Mouse (Mus musculus): Measurements from ENCODE around the gene Bcl2. TPM values are rescaled to one million over a fixed set of nuclear protein-coding genes. Genes with fewer than 3 reads are reported as not detected.

The Bcl2 gene
- total and polyA plus RNA-seq, 3 experiments, result 30.9 to 87.0 (median 38.8) TPM

- Histone ChIP-seq H3K79me2 (ENCODE audit: control insufficient read depth, insufficient read depth, low read length, poor library complexity) (peaks cover 11% of the 10 kb centered on the region), H3K4me1 (ENCODE audit: control insufficient read depth in 1 of 2, insufficient read depth in 2 of 2, low read length in 2 of 2) (peaks cover 17 to 24% of the 10 kb centered on the region in 2 experiments), H3K9me3 (replicated peaks; ENCODE audit: insufficient read depth, low read length) (no peaks in the 10 kb centered on the region), H3K36me3 (ENCODE audit: control insufficient read depth in 1 of 2, insufficient read depth in 2 of 2, low read length in 2 of 2) (peaks cover 0 to 26% of the 10 kb centered on the region in 2 experiments; a peak in 2 of 4 replicates), H3K4me3 (ENCODE audit: control insufficient read depth in 1 of 2, insufficient read depth in 1 of 2, low read depth in 2 of 2, low read length in 2 of 2) (no peak overlapping the region), H3K27me3 (ENCODE audit: control insufficient read depth in 1 of 2, insufficient read depth in 2 of 2, low read length in 2 of 2) (no peaks in the 10 kb centered on the region), H3K9ac (ENCODE audit: control insufficient read depth, low read depth, low read length, poor library complexity, severe bottlenecking) (no peak overlapping the region), H3K27ac (ENCODE audit: control insufficient read depth, low read depth, low read length) (no peak overlapping the region)
- TF ChIP-seq ETS1 (IDR thresholded peaks at IDR 0.05; ENCODE audit: low read depth, low read length) (no peak), ZMIZ1 (IDR thresholded peaks at IDR 0.05; ENCODE audit: low read depth, low read length) (no peak), ZKSCAN1 (IDR thresholded peaks at IDR 0.05; ENCODE audit: low read depth, low read length) (no peak), GABPA (IDR thresholded peaks at IDR 0.05; ENCODE audit: low read depth, low read length) (no peak), CHD1 (IDR thresholded peaks at IDR 0.05; ENCODE audit: low read depth, low read length) (no peak), JUND (IDR thresholded peaks at IDR 0.05; ENCODE audit: low read depth, low read length) (no peak), POLR2A (IDR thresholded peaks at IDR 0.05; ENCODE audit: control insufficient read depth in 1 of 2, insufficient read depth in 1 of 2, low read depth in 1 of 2, low read length in 2 of 2, poor library complexity in 1 of 2) (no peak), ELF1 (IDR thresholded peaks at IDR 0.05; ENCODE audit: low read depth, low read length) (no peak), MAX (IDR thresholded peaks at IDR 0.05; ENCODE audit: low read length) (no peak), MAFK (IDR thresholded peaks at IDR 0.05; ENCODE audit: borderline replicate concordance, low read depth, low read length) (no peak), MEF2A (IDR thresholded peaks at IDR 0.05; ENCODE audit: extremely low read depth, insufficient replicate concordance, low read depth, low read length, poor library complexity, severe bottlenecking) (no peak), TBP (IDR thresholded peaks at IDR 0.05; ENCODE audit: low read depth, low read length) (no peak), ZNF384 (IDR thresholded peaks at IDR 0.05; ENCODE audit: low read depth, low read length) (no peak), MAZ (IDR thresholded peaks at IDR 0.05; ENCODE audit: low read depth, low read length) (no peak), POLR2AphosphoS5 (IDR thresholded peaks at IDR 0.05; ENCODE audit: borderline replicate concordance, low read depth, low read length) (no peak), KAT2A (conservative IDR thresholded peaks at IDR 0.05; ENCODE audit: low read depth, low read length) (no peak), EP300 (IDR thresholded peaks at IDR 0.05; ENCODE audit: low read depth in 1 of 2, low read length in 2 of 2) (no peak), RAD21 (IDR thresholded peaks at IDR 0.05; ENCODE audit: low read depth, low read length) (no peak)
- DNase-seq (ENCODE audit: low read depth, low spot score), result no peak
Observed at GRCm38 (mm10) chr1:106630973-106631372, 83.1 kb downstream of the Bcl2 start.

- H3K27ac ChIP-seq (ENCODE audit: control insufficient read depth, low read depth, low read length), result no peak overlapping the region
- no peak overlapping the region for H3K4me3 ChIP-seq (ENCODE audit: control insufficient read depth in 1 of 2, insufficient read depth in 1 of 2, low read depth in 2 of 2, low read length in 2 of 2)
- no peaks in the 10 kb centered on the region for H3K27me3 ChIP-seq (ENCODE audit: control insufficient read depth in 1 of 2, insufficient read depth in 2 of 2, low read length in 2 of 2)
- no peak overlapping the region for H3K9ac ChIP-seq (ENCODE audit: control insufficient read depth, low read depth, low read length, poor library complexity, severe bottlenecking)
- H3K4me1 ChIP-seq (ENCODE audit: control insufficient read depth in 1 of 2, insufficient read depth in 2 of 2, low read length in 2 of 2), result peaks cover 17 to 24% of the 10 kb centered on the region in 2 experiments
- H3K36me3 ChIP-seq (ENCODE audit: control insufficient read depth in 1 of 2, insufficient read depth in 2 of 2, low read length in 2 of 2), result peaks cover 0 to 26% of the 10 kb centered on the region in 2 experiments; a peak in 2 of 4 replicates
- TF ChIP-seq TAL1 (IDR thresholded peaks at IDR 0.05; ENCODE audit: low read length) (no peak), ZMIZ1 (IDR thresholded peaks at IDR 0.05; ENCODE audit: low read depth, low read length) (no peak), MEF2A (IDR thresholded peaks at IDR 0.05; ENCODE audit: extremely low read depth, insufficient replicate concordance, low read depth, low read length, poor library complexity, severe bottlenecking) (no peak), ZNF384 (IDR thresholded peaks at IDR 0.05; ENCODE audit: low read depth, low read length) (no peak), SMC3 (IDR thresholded peaks at IDR 0.05; ENCODE audit: low read depth, low read length) (no peak), POLR2AphosphoS2 (IDR thresholded peaks at IDR 0.05; ENCODE audit: low read length) (no peak), EP300 (IDR thresholded peaks at IDR 0.05; ENCODE audit: low read depth in 1 of 2, low read length in 2 of 2) (no peak), CHD1 (IDR thresholded peaks at IDR 0.05; ENCODE audit: low read depth, low read length) (no peak), KAT2A (conservative IDR thresholded peaks at IDR 0.05; ENCODE audit: low read depth, low read length) (no peak), RAD21 (IDR thresholded peaks at IDR 0.05; ENCODE audit: low read depth, low read length) (no peak), E2F4 (IDR thresholded peaks at IDR 0.05; ENCODE audit: borderline replicate concordance, low read depth, low read length) (no peak), TBP (IDR thresholded peaks at IDR 0.05; ENCODE audit: low read depth, low read length) (no peak), TCF12 (IDR thresholded peaks at IDR 0.05; ENCODE audit: low read depth, low read length) (no peak)
- no peaks in the 10 kb centered on the region for H3K9me3 ChIP-seq (replicated peaks; ENCODE audit: insufficient read depth, low read length)
- no peak for DNase-seq (ENCODE audit: low read depth, low spot score)
- peaks cover 11% of the 10 kb centered on the region for H3K79me2 ChIP-seq (ENCODE audit: control insufficient read depth, insufficient read depth, low read length, poor library complexity)
Observed at GRCm38 (mm10) chr1:106629931-106630682, 84.0 kb downstream of the Bcl2 start.
